Mouse (Mus musculus): ENCODE data around the gene Vnn1. TPM values are rescaled to one million over a fixed set of nuclear protein-coding genes. Genes with fewer than 3 reads are reported as not detected.

Gene Vnn1
- polyA plus RNA-seq, 1 experiment from 2014 or later = 0.44 TPM

DNA sequence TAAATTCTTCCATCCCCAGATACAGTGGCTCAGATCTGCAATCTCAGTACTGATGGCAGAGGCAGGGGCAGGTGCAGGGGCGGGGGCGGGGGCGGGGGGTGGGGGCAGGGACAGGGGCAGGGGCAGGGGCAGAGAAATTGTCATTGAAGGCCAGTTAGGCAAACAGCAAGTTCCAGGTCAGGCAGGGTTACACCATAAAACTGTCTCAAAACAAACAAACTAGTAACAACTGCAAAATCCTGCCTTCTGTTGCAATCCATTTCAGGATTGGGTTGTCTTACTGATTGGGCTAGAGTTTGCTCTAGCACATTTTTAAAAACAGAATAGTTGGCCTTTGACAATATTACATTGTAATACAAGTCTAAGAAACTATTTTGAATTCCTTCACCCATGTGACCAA is 28.0 kb downstream of the Vnn1 start:
- Histone ChIP-seq H3K27me3 (replicated peaks) (no peaks in the 10 kb centered on the region), H3K4me3 (no peak overlapping the region), H3K4me2 (replicated peaks) (no peak overlapping the region), H3K4me1 (no peaks in the 10 kb centered on the region), H3K27ac (no peak overlapping the region), H3K9ac (no peak overlapping the region), H3K36me3 (no peaks in the 10 kb centered on the region), H3K9me3 (no peaks in the 10 kb centered on the region)
- WGBS = 59% methylated on average over 3 of the region's 3 CpGs
- ATAC-seq (ENCODE audit: low FRiP score, low read depth) = no peak

DNA sequence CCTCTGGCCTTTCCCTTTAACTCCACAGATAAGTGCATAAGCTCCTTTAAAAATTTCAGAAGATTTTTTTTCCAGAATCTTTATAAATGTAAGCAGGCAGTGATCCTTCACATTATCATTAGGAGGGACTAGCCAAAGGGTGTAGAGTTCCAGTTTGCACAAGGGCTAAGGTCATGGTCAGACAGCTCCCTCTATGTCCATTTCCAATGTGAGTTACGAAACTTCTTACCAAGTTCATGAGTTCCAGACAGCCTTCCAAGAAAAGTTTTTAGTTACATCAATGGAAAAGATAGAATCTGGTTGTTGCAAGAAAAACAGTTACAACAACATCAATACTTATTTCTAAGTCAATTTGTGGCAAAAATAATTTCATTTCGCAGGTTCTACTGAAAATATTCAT is 29.5 kb downstream of the Vnn1 start:
- Histone ChIP-seq H3K27me3 (replicated peaks) (no peaks in the 10 kb centered on the region), H3K4me1 (no peaks in the 10 kb centered on the region), H3K4me2 (replicated peaks) (no peak overlapping the region), H3K9ac (no peak overlapping the region), H3K9me3 (no peaks in the 10 kb centered on the region), H3K36me3 (no peaks in the 10 kb centered on the region), H3K4me3 (no peak overlapping the region), H3K27ac (no peak overlapping the region)
- ATAC-seq (ENCODE audit: low FRiP score, low read depth) = no peak
- WGBS = 85% methylated on average over 2 of the region's 2 CpGs

DNA sequence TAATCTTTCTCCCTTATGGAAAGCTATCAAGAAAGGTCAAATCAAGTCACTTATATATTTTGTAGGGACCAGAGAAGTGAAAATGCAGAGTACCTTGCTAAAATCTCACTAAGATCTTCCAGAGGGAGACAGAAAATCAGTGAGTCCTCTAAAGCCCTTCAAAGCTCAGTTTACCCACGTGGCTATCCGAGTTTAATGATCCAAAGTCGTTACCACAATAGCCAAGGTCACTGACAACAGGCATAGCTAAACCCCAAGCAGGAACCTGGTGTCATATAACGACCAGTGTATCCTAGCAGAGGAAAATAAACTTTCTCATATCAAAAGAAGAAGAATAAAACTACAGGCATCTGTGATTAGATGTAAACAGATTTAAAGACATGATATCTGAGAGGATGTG is 43.1 kb downstream of the Vnn1 start:
- Histone ChIP-seq H3K9ac (no peak overlapping the region), H3K4me3 (no peak overlapping the region), H3K36me3 (no peaks in the 10 kb centered on the region), H3K9me3 (no peaks in the 10 kb centered on the region), H3K27me3 (replicated peaks) (no peaks in the 10 kb centered on the region), H3K4me2 (replicated peaks) (no peak overlapping the region), H3K4me1 (no peaks in the 10 kb centered on the region), H3K27ac (no peak overlapping the region)
- no peak for ATAC-seq (ENCODE audit: low FRiP score, low read depth)
- 29% methylated on average over 4 of the region's 4 CpGs for WGBS

DNA sequence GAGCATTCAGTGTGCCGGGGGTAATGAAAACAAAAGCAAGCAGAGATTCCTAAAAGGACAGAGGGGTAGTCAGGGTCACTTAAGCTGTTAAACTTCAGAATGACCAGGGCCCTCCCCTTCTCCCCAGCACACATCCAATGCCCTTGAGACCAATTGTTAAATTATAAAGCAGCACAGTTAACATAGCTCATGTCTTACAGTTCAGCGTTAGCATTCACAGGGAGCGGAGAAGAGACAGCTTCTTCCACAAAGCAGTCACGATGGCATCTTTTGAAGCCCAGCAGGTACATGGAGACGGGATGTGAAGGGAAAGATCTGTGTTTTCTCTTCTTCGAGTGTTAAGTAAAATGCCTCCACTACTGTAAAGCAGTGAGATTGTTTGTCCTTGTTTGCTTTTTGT is 43.8 kb downstream of the Vnn1 start, which contains the start of gene Taar2:
Gene Taar2, plus strand, starts transcription at position 261 of the 400 bp plus-strand sequence.
- Histone ChIP-seq H3K27ac (no peak within 1 kb of the TSS), H3K4me2 (replicated peaks) (peak within 1 kb of the TSS; percentile 39; the same call in 1 of the 2 replicates), H3K27me3 (replicated peaks) (no peaks in the 10 kb centered on the region), H3K4me3 (no peak within 1 kb of the TSS), H3K9ac (no peak within 1 kb of the TSS), H3K4me1 (no peaks in the 10 kb centered on the region), H3K36me3 (no peaks in the 10 kb centered on the region), H3K9me3 (no peaks in the 10 kb centered on the region)
- 21% methylated on average over 6 of the region's 6 CpGs for WGBS
- no peak for ATAC-seq (ENCODE audit: low FRiP score, low read depth)

DNA sequence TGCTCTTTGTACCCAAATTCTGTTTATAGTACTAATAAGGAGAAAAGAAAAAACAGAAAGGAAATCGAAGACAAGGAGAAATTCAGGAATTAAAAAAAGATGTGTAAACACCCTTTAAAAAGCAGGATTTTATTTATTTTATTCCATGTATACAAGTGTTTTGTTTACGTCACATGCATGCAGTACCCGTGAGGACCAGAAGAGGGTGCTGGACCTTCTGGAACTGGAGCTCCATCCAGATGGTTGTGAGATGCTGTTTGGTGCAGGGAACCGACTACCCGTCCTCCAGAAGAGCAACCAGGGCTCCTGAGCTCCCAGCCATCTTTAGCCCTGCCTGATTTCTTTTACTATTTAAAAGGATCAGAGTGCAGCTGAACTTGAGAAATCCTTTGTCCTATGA is 48.0 kb downstream of the Vnn1 start:
- no peak for ATAC-seq (ENCODE audit: low FRiP score, low read depth)
- 80% methylated on average over 5 of the region's 5 CpGs for WGBS
- H3K27ac ChIP-seq = no peak overlapping the region

DNA sequence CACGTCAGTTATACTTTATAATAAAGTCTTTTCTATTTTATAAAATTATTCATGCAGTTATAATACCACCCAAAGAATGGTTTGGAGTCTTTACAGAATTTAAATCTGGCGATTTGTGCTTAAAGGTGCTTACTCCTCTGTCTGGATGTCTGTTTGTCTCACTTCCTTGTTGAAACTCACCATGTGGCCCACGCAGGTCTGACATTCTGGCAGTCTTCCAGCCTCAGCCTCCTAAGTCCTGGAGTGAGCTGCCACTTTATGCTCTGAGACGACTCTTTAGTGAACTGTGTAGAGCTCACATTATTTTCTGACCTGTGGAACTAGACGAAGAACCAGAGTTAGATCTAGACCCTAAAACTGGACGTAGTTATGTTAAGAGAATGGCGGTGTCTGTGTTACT is 53.5 kb downstream of the Vnn1 start:
- Histone ChIP-seq H3K27ac (no peak overlapping the region), H3K36me3 (no peaks in the 10 kb centered on the region), H3K4me3 (no peak overlapping the region), H3K4me2 (replicated peaks) (no peak overlapping the region), H3K27me3 (replicated peaks) (no peaks in the 10 kb centered on the region), H3K4me1 (no peaks in the 10 kb centered on the region), H3K9me3 (no peaks in the 10 kb centered on the region), H3K9ac (no peak overlapping the region)
- WGBS = 79% methylated on average over 7 of the region's 7 CpGs
- ATAC-seq (ENCODE audit: low FRiP score, low read depth) = no peak

More for the DNA sequence above, 48.0 kb downstream of the Vnn1 start:
- Histone ChIP-seq H3K4me3 (no peak overlapping the region), H3K9ac (no peak overlapping the region), H3K9me3 (no peaks in the 10 kb centered on the region), H3K36me3 (no peaks in the 10 kb centered on the region), H3K4me1 (no peaks in the 10 kb centered on the region), H3K27me3 (replicated peaks) (no peaks in the 10 kb centered on the region), H3K4me2 (replicated peaks) (no peak overlapping the region)

DNA sequence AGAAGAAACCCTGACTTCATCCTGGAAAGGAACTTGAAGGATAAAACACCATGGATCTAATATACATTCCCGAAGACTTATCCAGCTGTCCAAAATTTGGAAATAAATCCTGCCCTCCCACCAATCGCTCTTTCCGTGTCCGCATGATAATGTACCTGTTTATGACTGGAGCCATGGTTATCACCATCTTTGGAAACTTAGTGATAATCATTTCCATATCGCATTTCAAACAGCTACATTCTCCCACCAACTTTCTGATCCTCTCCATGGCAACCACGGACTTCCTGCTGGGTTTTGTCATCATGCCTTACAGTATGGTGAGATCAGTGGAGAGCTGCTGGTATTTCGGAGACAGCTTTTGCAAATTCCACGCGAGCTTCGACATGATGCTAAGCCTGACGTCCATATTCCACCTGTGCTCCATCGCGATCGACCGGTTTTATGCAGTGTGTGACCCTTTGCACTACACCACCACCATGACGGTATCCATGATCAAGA is 55.1 kb downstream of the Vnn1 start, which contains the start of gene Taar3:
Gene Taar3, plus strand, starts transcription at position 51 of the 498 bp plus-strand sequence.
- Histone ChIP-seq H3K9ac (no peak within 1 kb of the TSS), H3K4me2 (replicated peaks) (no peak within 1 kb of the TSS), H3K4me3 (no peak within 1 kb of the TSS), H3K27ac (no peak within 1 kb of the TSS), H3K27me3 (replicated peaks) (no peaks in the 10 kb centered on the region), H3K36me3 (no peaks in the 10 kb centered on the region), H3K9me3 (no peaks in the 10 kb centered on the region), H3K4me1 (no peaks in the 10 kb centered on the region)
- ATAC-seq (ENCODE audit: low FRiP score, low read depth) = no peak
- WGBS = 91% methylated on average over 16 of the region's 16 CpGs

DNA sequence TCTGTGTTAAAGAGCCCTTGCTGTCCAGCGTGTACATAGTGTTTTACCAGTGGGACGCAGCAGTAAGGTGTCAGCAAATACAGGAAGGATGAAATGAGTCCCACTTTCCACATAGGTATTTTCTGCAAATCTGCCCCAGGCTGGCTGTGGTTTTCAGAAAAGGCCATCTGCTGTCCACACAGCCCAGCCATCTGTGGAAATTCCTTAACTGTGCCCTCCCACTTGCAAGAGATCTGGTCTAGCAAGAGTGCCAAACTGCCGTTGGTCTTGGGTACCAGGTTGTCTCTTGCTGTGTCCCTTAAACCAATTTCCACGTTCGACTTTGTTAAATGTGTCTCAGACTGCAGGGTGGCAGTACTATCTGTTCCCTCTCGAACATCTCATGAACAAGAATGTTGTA is 57.2 kb downstream of the Vnn1 start:
- H3K27ac ChIP-seq = no peak overlapping the region
- 87% methylated on average over 6 of the region's 6 CpGs for WGBS
- no peaks in the 10 kb centered on the region for H3K27me3 ChIP-seq (replicated peaks)
- no peaks in the 10 kb centered on the region for H3K9me3 ChIP-seq
- H3K4me3 ChIP-seq = no peak overlapping the region
- no peak overlapping the region for H3K9ac ChIP-seq
- no peaks in the 10 kb centered on the region for H3K4me1 ChIP-seq
- no peak for ATAC-seq (ENCODE audit: low FRiP score, low read depth)
- H3K36me3 ChIP-seq = no peaks in the 10 kb centered on the region
- no peak overlapping the region for H3K4me2 ChIP-seq (replicated peaks)

Other genes starting within 250 kb of the Vnn1 start
- 105 and 112 TPM in 2 replicates for gene Rps12, start 107.4 kb upstream of the Vnn1 start, polyA plus RNA-seq (2016; fragmentation: Nextera tagmentation; extraction: Ambion mirVana)
- gene Slc18b1, start 97.7 kb upstream of the Vnn1 start, polyA plus RNA-seq (2016; fragmentation: Nextera tagmentation; extraction: Ambion mirVana) = 12.0 and 16.7 TPM in 2 replicates
- gene Vnn3, start 43.2 kb upstream of the Vnn1 start, polyA plus RNA-seq (2016; fragmentation: Nextera tagmentation; extraction: Ambion mirVana) = not detected in 2 replicates
- not detected in 2 replicates for gene Taar1, start 25.7 kb downstream of the Vnn1 start, polyA plus RNA-seq (2016; fragmentation: Nextera tagmentation; extraction: Ambion mirVana)
- not detected in 2 replicates for gene Taar2, start 43.9 kb downstream of the Vnn1 start, polyA plus RNA-seq (2016; fragmentation: Nextera tagmentation; extraction: Ambion mirVana)
- gene Taar3, start 54.9 kb downstream of the Vnn1 start, polyA plus RNA-seq (2016; fragmentation: Nextera tagmentation; extraction: Ambion mirVana) = not detected in 2 replicates
- gene Taar4, start 65.8 kb downstream of the Vnn1 start, polyA plus RNA-seq (2016; fragmentation: Nextera tagmentation; extraction: Ambion mirVana) = not detected in 2 replicates
- not detected in 2 replicates for gene Taar5, start 76.0 kb downstream of the Vnn1 start, polyA plus RNA-seq (2016; fragmentation: Nextera tagmentation; extraction: Ambion mirVana)
- not detected in 2 replicates for gene Taar6, start 91.0 kb downstream of the Vnn1 start, polyA plus RNA-seq (2016; fragmentation: Nextera tagmentation; extraction: Ambion mirVana)
- gene Taar7a, start 98.8 kb downstream of the Vnn1 start, polyA plus RNA-seq (2016; fragmentation: Nextera tagmentation; extraction: Ambion mirVana) = not detected in 2 replicates
- gene Taar7b, start 105.3 kb downstream of the Vnn1 start, polyA plus RNA-seq (2016; fragmentation: Nextera tagmentation; extraction: Ambion mirVana) = not detected in 2 replicates
- not detected in 2 replicates for gene Taar7d, start 132.5 kb downstream of the Vnn1 start, polyA plus RNA-seq (2016; fragmentation: Nextera tagmentation; extraction: Ambion mirVana)
- not detected in 2 replicates for gene Taar7e, start 142.9 kb downstream of the Vnn1 start, polyA plus RNA-seq (2016; fragmentation: Nextera tagmentation; extraction: Ambion mirVana)
- not detected in 2 replicates for gene Taar7f, start 154.8 kb downstream of the Vnn1 start, polyA plus RNA-seq (2016; fragmentation: Nextera tagmentation; extraction: Ambion mirVana)
- gene Taar8a, start 181.8 kb downstream of the Vnn1 start, polyA plus RNA-seq (2016; fragmentation: Nextera tagmentation; extraction: Ambion mirVana) = not detected in 2 replicates
- not detected in 2 replicates for gene Taar8b, start 197.6 kb downstream of the Vnn1 start, polyA plus RNA-seq (2016; fragmentation: Nextera tagmentation; extraction: Ambion mirVana)
- gene Taar8c, start 207.2 kb downstream of the Vnn1 start, polyA plus RNA-seq (2016; fragmentation: Nextera tagmentation; extraction: Ambion mirVana) = not detected in 2 replicates
- gene Taar9, start 214.8 kb downstream of the Vnn1 start, polyA plus RNA-seq (2016; fragmentation: Nextera tagmentation; extraction: Ambion mirVana) = not detected in 2 replicates